Mouse (Mus musculus) liver, postnatal 0 days (tissue): ENCODE measurements around the gene Zfp39. TPM values are rescaled to one million over a fixed set of nuclear protein-coding genes. Genes with fewer than 3 reads are reported as not detected.

Source experiments
- ATAC-seq: fragments of 200-750 bp; cut with Nextera tagmentation; 2 replicates; pipeline ENCODE4 v1.8.0; 2017; ENCODE audit warnings: mild to moderate bottlenecking, moderate library complexity
- DNase-seq: peaks from one replicate; pipeline ENCODE4 v3.0.0-alpha.2; 2016
- H3K27ac ChIP-seq: fragments of 300-500 bp; sonication (generic); 2 replicates; pipeline ENCODE4 v1.5.1; 2014; ENCODE audit warnings: antibody characterized with exemption, moderate library complexity, mild to moderate bottlenecking, low read depth
- H3K27me3 ChIP-seq: fragments of 300-500 bp; sonication (generic); 2 replicates; pipeline ENCODE4 v1.6.1; 2014; ENCODE audit warnings: low read length, control low read depth, mixed read lengths; ENCODE audit not compliant: insufficient read depth
- H3K36me3 ChIP-seq: fragments of 300-500 bp; sonication (generic); replicated peaks from 2 replicates; pipeline ENCODE4 v1.6.1; 2014; ENCODE audit warnings: mild to moderate bottlenecking, control low read depth, low read length, moderate library complexity, mixed read lengths; ENCODE audit not compliant: insufficient read depth
- H3K4me1 ChIP-seq: fragments of 300-500 bp; sonication (generic); 2 replicates; pipeline ENCODE4 v1.6.1; 2014; ENCODE audit warnings: antibody characterized with exemption, mild to moderate bottlenecking, control low read depth; ENCODE audit not compliant: insufficient read depth
- H3K4me2 ChIP-seq: fragments of 300-500 bp; sonication (generic); 2 replicates; pipeline ENCODE4 v1.6.1; 2014; ENCODE audit warnings: low read depth, mild to moderate bottlenecking, low read length, moderate library complexity, mixed read lengths
- H3K4me3 ChIP-seq: fragments of 300-500 bp; sonication (generic); 2 replicates; pipeline ENCODE4 v1.5.1; 2014; ENCODE audit warnings: low read depth, low read length
- H3K9ac ChIP-seq: fragments of 300-500 bp; sonication (generic); replicated peaks from 2 replicates; pipeline ENCODE4 v1.6.1; 2014; ENCODE audit warnings: mild to moderate bottlenecking, moderate library complexity
- H3K9me3 ChIP-seq: fragments of 300-500 bp; sonication (generic); 2 replicates; pipeline ENCODE4 v1.6.1; 2016; ENCODE audit warnings: mild to moderate bottlenecking, control low read depth, low read length, mixed read lengths
- CTCF ChIP-seq: sonication (generic); IDR thresholded peaks from 2 replicates; pipeline ENCODE4 v1.5.1; 2016; ENCODE audit warnings: antibody characterized with exemption, low read depth
- EP300 ChIP-seq: IDR thresholded peaks from 2 replicates; pipeline ENCODE4 v1.6.1; 2016; ENCODE audit warnings: antibody characterized with exemption, low read depth, mild to moderate bottlenecking
- WGBS: fragments of 180-500 bp; shearing (Covaris S2); extraction: QIAGEN DNeasy Blood & Tissue Kit; methylation state at CpG from one replicate; pipeline ENCODE4 v1.1.7; 2014; ENCODE audit not compliant: insufficient replicate concordance; 5-methylcytosine and 5-hydroxymethylcytosine counted together
- polyA plus RNA-seq: library from polyadenylated mRNA; unstranded; fragments of >200 nt; fragmentation: Nextera tagmentation; extraction: Ambion mirVana; gene quantifications from 2 replicates; pipeline ENCODE4 v1.2.1, GENCODE M21; 2015

Gene Zfp39
- polyA plus RNA-seq, 1 experiment from 2014 or later = 3.1 TPM

DNA sequence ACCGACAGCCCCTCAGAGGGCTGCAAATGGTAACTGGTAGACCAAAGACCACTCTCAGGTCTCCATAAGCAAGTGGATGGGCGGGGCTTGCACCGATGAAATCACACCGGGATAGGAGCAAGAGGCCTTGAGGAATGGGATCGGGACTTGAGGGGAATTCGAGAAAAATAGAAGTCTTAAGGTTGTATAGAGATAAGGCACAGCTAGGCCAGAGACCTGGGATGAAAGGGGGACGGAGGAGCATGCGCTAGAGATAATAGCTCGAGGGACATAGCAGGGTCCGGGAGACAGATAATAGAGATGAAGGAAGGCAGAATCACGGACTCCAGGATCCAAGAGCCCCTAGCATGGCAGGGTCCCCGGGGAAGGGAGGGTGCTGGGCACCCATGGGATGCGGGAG is 33.9 kb upstream of the Zfp39 start:
- no peak for DNase-seq
- ATAC-seq = no peak
- Histone ChIP-seq H3K27me3 (no peaks in the 10 kb centered on the region), H3K9me3 (no peaks in the 10 kb centered on the region), H3K27ac (peak overlapping the region; percentile 94), H3K4me1 (peaks cover 14% of the 10 kb centered on the region), H3K4me3 (peak overlapping the region; percentile 91), H3K9ac (peak overlapping the region; percentile 94), H3K36me3 (peaks cover 33% of the 10 kb centered on the region), H3K4me2 (peak overlapping the region; percentile 100)
- no peak for TF ChIP-seq CTCF
- 2% methylated on average over 13 of the region's 13 CpGs for WGBS

DNA sequence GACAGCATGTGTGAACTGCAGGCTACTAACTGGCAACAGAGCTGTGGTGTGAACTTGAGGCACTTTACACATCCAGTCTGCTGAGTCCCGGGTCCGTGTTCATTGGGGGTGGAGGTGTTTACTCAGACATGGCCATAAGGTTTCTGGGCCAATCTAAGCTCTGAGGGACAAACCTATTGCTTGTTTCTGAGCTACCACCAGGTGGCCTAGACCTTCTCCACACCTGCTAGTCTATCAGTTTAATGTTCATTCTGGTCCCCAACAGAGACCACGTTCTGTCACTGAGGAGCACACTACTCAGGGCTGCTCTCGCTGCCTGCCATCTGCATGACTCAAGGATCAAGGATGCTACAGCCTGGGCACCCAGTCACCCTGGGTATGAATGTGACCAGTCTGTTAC is 27.6 kb upstream of the Zfp39 start:
- Histone ChIP-seq H3K9ac (no peak overlapping the region), H3K36me3 (peaks cover 49% of the 10 kb centered on the region), H3K4me3 (no peak overlapping the region), H3K9me3 (no peaks in the 10 kb centered on the region), H3K27ac (no peak overlapping the region), H3K4me1 (peaks cover 27% of the 10 kb centered on the region), H3K4me2 (no peak overlapping the region), H3K27me3 (no peaks in the 10 kb centered on the region)
- no peak for ATAC-seq
- TF ChIP-seq CTCF = peak; percentile 58
- TF ChIP-seq EP300 = no peak
- DNase-seq = no peak
- WGBS = 77% methylated on average over 4 of the region's 4 CpGs

DNA sequence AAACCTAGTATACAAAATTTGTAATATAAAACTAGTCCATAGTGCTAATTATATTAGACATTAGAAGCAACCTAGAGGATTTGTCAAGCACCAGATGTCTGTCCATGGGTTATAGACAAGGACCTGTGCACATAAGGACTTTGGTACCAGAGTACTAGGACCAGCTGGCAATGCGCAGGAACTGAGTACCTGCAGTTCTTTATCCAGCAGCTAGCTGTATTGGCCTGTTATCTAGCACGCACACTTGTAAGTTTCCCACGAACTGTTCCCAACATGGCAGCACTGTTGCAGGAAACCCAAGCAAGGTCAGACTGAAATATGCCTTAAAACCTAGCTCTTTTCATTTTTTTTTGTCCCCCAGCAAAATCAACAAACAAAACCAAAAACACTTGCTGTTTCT is 26.2 kb upstream of the Zfp39 start:
- peak; percentile 61; the same call in 1 of the 2 replicates for TF ChIP-seq EP300
- TF ChIP-seq CTCF = peak; percentile 35
- ATAC-seq (peak; percentile 15; the same call in 1 of the 2 replicates), DNase-seq (no peak)
- H3K4me1 ChIP-seq = peaks cover 27% of the 10 kb centered on the region
- WGBS = 54% methylated on average over 3 of the region's 3 CpGs
- peak overlapping the region; percentile 45; the same call in 1 of the 2 replicates for H3K27ac ChIP-seq
- H3K36me3 ChIP-seq = peaks cover 37% of the 10 kb centered on the region
- no peak overlapping the region for H3K4me2 ChIP-seq
- H3K27me3 ChIP-seq = no peaks in the 10 kb centered on the region
- no peak overlapping the region for H3K4me3 ChIP-seq
- no peak overlapping the region for H3K9ac ChIP-seq
- H3K9me3 ChIP-seq = no peaks in the 10 kb centered on the region

DNA sequence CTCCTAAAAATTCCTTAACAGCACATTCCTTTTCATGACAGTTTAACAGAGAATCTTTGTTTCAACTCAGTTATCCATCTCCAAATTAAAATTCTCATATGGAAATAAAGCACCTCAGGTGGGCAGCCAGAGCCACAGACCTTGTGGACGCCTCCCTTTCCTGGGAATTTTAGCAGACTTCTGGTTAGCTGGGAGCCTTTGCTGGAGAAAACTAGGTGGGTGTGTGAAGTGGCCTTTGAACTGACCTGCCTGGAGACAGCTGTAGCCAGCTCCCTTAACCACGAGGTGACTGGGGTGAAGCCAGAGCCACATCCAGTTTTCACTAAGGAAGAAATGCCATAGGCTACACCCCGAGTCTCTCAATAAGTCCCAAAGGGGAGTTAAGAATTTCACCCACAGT is 25.6 kb upstream of the Zfp39 start:
- Histone ChIP-seq H3K36me3 (peaks cover 35% of the 10 kb centered on the region), H3K27me3 (no peaks in the 10 kb centered on the region), H3K4me1 (peaks cover 27% of the 10 kb centered on the region), H3K4me3 (no peak overlapping the region), H3K4me2 (no peak overlapping the region), H3K9ac (0 out of 2 replicates have a peak overlapping the region, but pooled peaks have one; percentile 23), H3K27ac (peak overlapping the region; percentile 35; the same call in 1 of the 2 replicates), H3K9me3 (no peaks in the 10 kb centered on the region)
- 51% methylated on average over 3 of the region's 3 CpGs for WGBS
- DNase-seq (no peak), ATAC-seq (no peak)
- no peak for TF ChIP-seq CTCF
- no peak for TF ChIP-seq EP300

DNA sequence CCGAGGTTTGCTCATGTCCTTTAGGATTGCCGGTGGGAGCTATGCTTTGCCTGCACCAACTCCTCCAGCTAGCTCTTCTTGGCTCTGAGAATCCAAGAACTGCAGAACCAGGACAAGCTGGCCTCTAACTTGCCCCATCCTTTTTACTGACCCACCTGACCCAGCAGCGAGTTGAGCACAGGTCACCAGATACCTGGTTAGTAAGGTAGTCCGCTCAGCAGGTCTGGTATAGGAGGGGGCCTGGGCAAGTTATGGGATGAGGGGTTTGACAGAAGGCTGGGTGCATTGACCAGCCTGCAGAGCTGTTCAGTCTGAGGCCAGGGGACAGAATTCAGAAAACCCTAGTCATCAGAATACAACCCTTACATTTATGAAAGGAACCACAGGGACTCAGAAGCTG is 25.0 kb upstream of the Zfp39 start:
- 75% methylated on average over 4 of the region's 4 CpGs for WGBS
- Histone ChIP-seq H3K27me3 (no peaks in the 10 kb centered on the region), H3K9me3 (no peaks in the 10 kb centered on the region), H3K4me2 (no peak overlapping the region), H3K36me3 (peaks cover 29% of the 10 kb centered on the region), H3K4me1 (peaks cover 27% of the 10 kb centered on the region), H3K9ac (no peak overlapping the region), H3K27ac (peak overlapping the region; percentile 95; the same call in 1 of the 2 replicates), H3K4me3 (no peak overlapping the region)
- ATAC-seq = no peak
- no peak for TF ChIP-seq CTCF
- no peak for TF ChIP-seq EP300
- no peak for DNase-seq

DNA sequence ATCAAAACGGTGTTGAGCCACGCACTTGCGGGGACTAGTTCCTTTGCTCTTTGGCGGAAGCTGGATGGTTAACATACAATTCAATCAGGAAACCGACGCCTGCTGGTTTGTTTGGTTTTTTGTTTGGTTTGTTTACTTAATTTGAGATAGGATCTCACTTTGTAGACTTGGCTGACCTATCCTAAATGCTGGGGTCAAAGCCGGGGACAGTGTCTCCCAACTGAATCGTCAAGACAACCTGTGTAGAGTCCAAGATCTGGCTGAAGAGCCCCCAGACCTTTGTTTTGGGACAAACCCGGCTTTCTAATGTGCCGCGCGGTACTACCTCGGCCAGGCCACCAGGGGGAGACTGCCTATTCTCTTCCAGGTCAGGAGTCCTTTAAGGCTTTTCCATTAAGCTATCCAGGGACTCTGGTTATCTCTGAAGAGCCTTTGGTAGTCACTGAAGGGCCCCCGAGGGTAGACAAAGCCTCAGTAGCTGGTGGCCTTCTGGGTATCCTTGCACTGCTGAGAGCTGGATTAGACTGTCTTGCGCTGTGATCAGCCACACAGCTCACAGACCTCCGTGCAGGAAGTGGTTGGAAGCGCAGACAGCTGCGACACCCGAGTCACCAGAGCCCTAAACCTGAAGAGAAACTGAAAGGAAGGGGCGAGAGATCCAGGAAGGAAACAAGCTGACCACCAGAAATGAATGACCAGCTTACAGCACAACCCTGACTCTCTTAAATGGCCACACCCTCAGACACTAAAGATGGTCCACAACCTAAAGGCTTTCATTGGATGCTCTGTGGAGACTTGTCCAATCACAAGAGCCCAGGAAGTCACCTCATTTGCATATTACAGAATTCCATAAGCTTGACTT is 24.0 kb upstream of the Zfp39 start:
- H3K9ac ChIP-seq = peak overlapping the region; percentile 70
- peak; percentile 90 for ATAC-seq
- peaks cover 23% of the 10 kb centered on the region for H3K36me3 ChIP-seq
- TF ChIP-seq EP300 (peak; percentile 16; the same call in 1 of the 2 replicates), CTCF (peak; percentile 92)
- H3K4me3 ChIP-seq = peak overlapping the region; percentile 52
- no peaks in the 10 kb centered on the region for H3K9me3 ChIP-seq
- H3K4me1 ChIP-seq = peaks cover 27% of the 10 kb centered on the region
- H3K27ac ChIP-seq = peak overlapping the region; percentile 95
- H3K27me3 ChIP-seq = no peaks in the 10 kb centered on the region
- DNase-seq = peak; percentile 87
- WGBS = 8% methylated on average over 20 of the region's 20 CpGs
- H3K4me2 ChIP-seq = peak overlapping the region; percentile 79
